Mouse (Mus musculus): ENCODE measurements around the gene Itfg1.

GRCm38 (mm10) chr8:85877976-85878375 is 37.3 kb upstream of the Itfg1 start:
- TF ChIP-seq CTCF (IDR thresholded peaks at IDR 0.05; ENCODE audit: borderline replicate concordance, extremely low read depth, insufficient read depth, insufficient read length): no peak
- TF ChIP-seq POLR2A (IDR thresholded peaks at IDR 0.05; ENCODE audit: borderline replicate concordance, extremely low read depth, insufficient read depth, insufficient read length, poor library complexity, severe bottlenecking): no peak

All from brain, embryonic 14.5 days (tissue).